Mouse (Mus musculus) neural tube, embryonic 11.5 days (tissue): ENCODE measurements at regions not wholly inside any gene's neighbourhood (a gene's known extent, or its start where the extent isn't known, plus 50 kb on each side); places are given as distances from the start of the nearest gene placed in this dataset.

ENCODE experiments used
- ATAC-seq: fragments of 200-750 bp; cut with Nextera tagmentation; 2 replicates; pipeline ENCODE4 v1.8.0; 2017; ENCODE audit warnings: moderate number of reproducible peaks, mild to moderate bottlenecking, moderate TSS enrichment, moderate library complexity; ENCODE audit not compliant: insufficient read depth, low FRiP score, low TSS enrichment
- DNase-seq: peaks from one replicate; pipeline ENCODE4 v3.0.0-alpha.2; 2015; ENCODE audit warnings: low spot score
- H3K27ac ChIP-seq: fragments of 300-500 bp; sonication (generic); 2 replicates; pipeline ENCODE4 v1.5.1; 2014; ENCODE audit warnings: low read depth, mild to moderate bottlenecking, low read length
- H3K27me3 ChIP-seq: fragments of 300-500 bp; sonication (generic); 2 replicates; pipeline ENCODE4 v1.6.1; 2014; ENCODE audit warnings: mild to moderate bottlenecking, low read length, mixed read lengths; ENCODE audit not compliant: control insufficient read depth, insufficient read depth
- H3K36me3 ChIP-seq: fragments of 300-500 bp; sonication (generic); 2 replicates; pipeline ENCODE4 v1.6.1; 2014; ENCODE audit warnings: mild to moderate bottlenecking, low read length, moderate library complexity, mixed read lengths; ENCODE audit not compliant: control insufficient read depth, insufficient read depth
- H3K4me1 ChIP-seq: fragments of 300-500 bp; sonication (generic); 2 replicates; pipeline ENCODE4 v1.6.1; 2014; ENCODE audit warnings: low read length, mixed read lengths; ENCODE audit not compliant: control insufficient read depth, insufficient read depth
- H3K4me2 ChIP-seq: fragments of 300-500 bp; sonication (generic); 2 replicates; pipeline ENCODE4 v1.6.1; 2014; ENCODE audit warnings: low read depth, mild to moderate bottlenecking, moderate library complexity
- H3K4me3 ChIP-seq: fragments of 300-500 bp; sonication (generic); 2 replicates; pipeline ENCODE4 v1.5.1; 2014; ENCODE audit warnings: low read depth, low read length
- H3K9ac ChIP-seq: fragments of 300-500 bp; sonication (generic); 2 replicates; pipeline ENCODE4 v1.6.1; 2014; ENCODE audit warnings: mild to moderate bottlenecking, low read length
- H3K9me3 ChIP-seq: fragments of 300-500 bp; sonication (generic); 2 replicates; pipeline ENCODE4 v1.6.1; 2016; ENCODE audit warnings: low read length; ENCODE audit not compliant: control insufficient read depth
- whole genome bisulfite sequencing: fragments of 180-500 bp; shearing (Covaris S2); extraction: QIAGEN DNeasy Blood & Tissue Kit; methylation state at CpG from one replicate; pipeline ENCODE4 v1.1.7; 2014; 5-methylcytosine and 5-hydroxymethylcytosine counted together

- Histone ChIP-seq H3K4me1 (no peaks in the 10 kb centered on the region), H3K27me3 (no peaks in the 10 kb centered on the region), H3K9ac (no peak overlapping the region), H3K27ac (no peak overlapping the region), H3K9me3 (no peaks in the 10 kb centered on the region), H3K4me2 (no peak overlapping the region), H3K4me3 (no peak overlapping the region), H3K36me3 (no peaks in the 10 kb centered on the region; the same call in 1 of the 2 replicates)
- ATAC-seq: no peak
- no peak for DNase-seq
- 82% methylated on average over 4 of the region's 4 CpGs for WGBS
Observed at GRCm38 (mm10) chr7:73260140-73260539, 115.2 kb upstream of the Rgma start.

- no peak overlapping the region for H3K4me3 ChIP-seq
- H3K4me2 ChIP-seq: no peak overlapping the region
- DNase-seq (peak; percentile 38), ATAC-seq (no peak)
- H3K4me1 ChIP-seq: no peaks in the 10 kb centered on the region
- H3K9ac ChIP-seq: no peak overlapping the region
- H3K27me3 ChIP-seq: no peaks in the 10 kb centered on the region
- H3K9me3 ChIP-seq: no peaks in the 10 kb centered on the region
- H3K36me3 ChIP-seq: no peaks in the 10 kb centered on the region; the same call in 1 of the 2 replicates
- whole genome bisulfite sequencing: 73% methylated on average over 5 of the region's 5 CpGs
- H3K27ac ChIP-seq: no peak overlapping the region
Observed at GRCm38 (mm10) chr7:73261750-73262149, 113.6 kb upstream of the Rgma start.

- H3K27me3 ChIP-seq: no peaks in the 10 kb centered on the region
- no peak overlapping the region for H3K9ac ChIP-seq
- DNase-seq: no peak
- no peaks in the 10 kb centered on the region for H3K9me3 ChIP-seq
- no peaks in the 10 kb centered on the region; the same call in 1 of the 2 replicates for H3K36me3 ChIP-seq
- whole genome bisulfite sequencing: 40% methylated on average over 3 of the region's 3 CpGs
- no peak overlapping the region for H3K27ac ChIP-seq
- no peak for ATAC-seq
- H3K4me1 ChIP-seq: no peaks in the 10 kb centered on the region
- H3K4me3 ChIP-seq: no peak overlapping the region
- no peak overlapping the region for H3K4me2 ChIP-seq
Observed at GRCm38 (mm10) chr7:73262526-73262925, 112.8 kb upstream of the Rgma start.

GRCm38 (mm10) chr7:73269626-73270025, 105.7 kb upstream of the Rgma start:
- Histone ChIP-seq H3K4me2 (no peak overlapping the region), H3K36me3 (no peaks in the 10 kb centered on the region), H3K4me1 (no peaks in the 10 kb centered on the region), H3K9ac (no peak overlapping the region), H3K27me3 (no peaks in the 10 kb centered on the region), H3K27ac (no peak overlapping the region), H3K9me3 (no peaks in the 10 kb centered on the region), H3K4me3 (no peak overlapping the region)
- no peak for ATAC-seq
- WGBS: 94% methylated on average over 3 of the region's 3 CpGs
- DNase-seq: no peak

- H3K4me1 ChIP-seq: no peaks in the 10 kb centered on the region
- DNase-seq (no peak), ATAC-seq (no peak)
- no peak overlapping the region for H3K9ac ChIP-seq
- H3K4me3 ChIP-seq: no peak overlapping the region
- H3K4me2 ChIP-seq: no peak overlapping the region
- no peaks in the 10 kb centered on the region for H3K9me3 ChIP-seq
- no peaks in the 10 kb centered on the region for H3K36me3 ChIP-seq
- 73% methylated on average over 1 of the region's 1 CpGs for WGBS
- H3K27me3 ChIP-seq: no peaks in the 10 kb centered on the region
- no peak overlapping the region for H3K27ac ChIP-seq
Observed at GRCm38 (mm10) chr7:73272787-73273186, 102.5 kb upstream of the Rgma start.

- Histone ChIP-seq H3K4me3 (no peak overlapping the region), H3K27ac (no peak overlapping the region), H3K27me3 (no peaks in the 10 kb centered on the region), H3K9me3 (no peaks in the 10 kb centered on the region), H3K4me1 (no peaks in the 10 kb centered on the region), H3K36me3 (no peaks in the 10 kb centered on the region), H3K4me2 (no peak overlapping the region), H3K9ac (no peak overlapping the region)
- DNase-seq (no peak), ATAC-seq (no peak)
- 91% methylated on average over 9 of the region's 9 CpGs for WGBS
Observed at GRCm38 (mm10) chr7:73275814-73276271, 99.5 kb upstream of the Rgma start.

GRCm38 (mm10) chr7:73278616-73279015, 96.7 kb upstream of the Rgma start:
- WGBS: 84% methylated on average over 6 of the region's 6 CpGs
- Histone ChIP-seq H3K4me2 (no peak overlapping the region), H3K4me1 (no peaks in the 10 kb centered on the region), H3K9ac (no peak overlapping the region), H3K4me3 (no peak overlapping the region), H3K36me3 (no peaks in the 10 kb centered on the region), H3K27ac (no peak overlapping the region), H3K9me3 (no peaks in the 10 kb centered on the region), H3K27me3 (no peaks in the 10 kb centered on the region)
- DNase-seq (no peak), ATAC-seq (no peak)

GRCm38 (mm10) chr7:73279936-73280445, 95.3 kb upstream of the Rgma start:
- Histone ChIP-seq H3K4me2 (no peak overlapping the region), H3K9ac (no peak overlapping the region), H3K4me1 (no peaks in the 10 kb centered on the region), H3K36me3 (no peaks in the 10 kb centered on the region), H3K9me3 (no peaks in the 10 kb centered on the region), H3K27ac (no peak overlapping the region), H3K27me3 (no peaks in the 10 kb centered on the region), H3K4me3 (no peak overlapping the region)
- no peak for DNase-seq
- WGBS: 95% methylated on average over 4 of the region's 4 CpGs
- no peak for ATAC-seq

GRCm38 (mm10) chr7:73286244-73286643, 89.1 kb upstream of the Rgma start:
- no peaks in the 10 kb centered on the region for H3K36me3 ChIP-seq
- no peak for DNase-seq
- 91% methylated on average over 5 of the region's 5 CpGs for WGBS

More at GRCm38 (mm10) chr7:73286244-73286643, 89.1 kb upstream of the Rgma start:
- Histone ChIP-seq H3K27me3 (no peaks in the 10 kb centered on the region), H3K4me3 (no peak overlapping the region), H3K9ac (no peak overlapping the region), H3K4me2 (no peak overlapping the region), H3K9me3 (no peaks in the 10 kb centered on the region), H3K27ac (no peak overlapping the region), H3K4me1 (no peaks in the 10 kb centered on the region)
- ATAC-seq: no peak
